Mouse (Mus musculus) R1 (cell line): Measurements from ENCODE around the gene Abi2.
A peak's percentile ranks its signal among the peaks of the same experiment; 100 is the strongest.

Experiments used
- DNase-seq: peaks from one replicate; pipeline ENCODE4 v3.0.0-alpha.2; 2018; ENCODE audit warnings: low read depth, low spot score

Gene Abi2

GRCm38 (mm10) chr1:60409168-60409828 lies at the start of gene Abi2:
Abi2 (plus strand) TSS chr1:60409619.
- peak; percentile 93 for DNase-seq

GRCm38 (mm10) chr1:60361626-60362025 lies 47.8 kb upstream of the Abi2 start:
- DNase-seq: no peak

- DNase-seq: no peak
These were observed 32.9 kb upstream of the Abi2 start for GRCm38 (mm10) chr1:60376556-60376955.

- DNase-seq: no peak
These were observed 27.5 kb upstream of the Abi2 start for GRCm38 (mm10) chr1:60381910-60382309.

- peak; percentile 65 for DNase-seq
These were observed 4.6 kb upstream of the Abi2 start for GRCm38 (mm10) chr1:60404848-60405247.

GRCm38 (mm10) chr1:60408501-60409167 lies 785 bp upstream of the Abi2 start:
- DNase-seq: no peak

GRCm38 (mm10) chr1:60409928-60410817 lies 754 bp downstream of the Abi2 start:
- DNase-seq: peak; percentile 50

- DNase-seq: no peak
These were observed 7.3 kb downstream of the Abi2 start for GRCm38 (mm10) chr1:60416724-60417123.

- peak; percentile 22 for DNase-seq
These were observed 14.5 kb downstream of the Abi2 start for GRCm38 (mm10) chr1:60423882-60424281.

- DNase-seq: no peak
These were observed 18.9 kb downstream of the Abi2 start for GRCm38 (mm10) chr1:60428341-60428740.

- peak; percentile 72 for DNase-seq
These were observed 19.5 kb downstream of the Abi2 start for GRCm38 (mm10) chr1:60428932-60429331.

- peak; percentile 78 for DNase-seq
These were observed 22.1 kb downstream of the Abi2 start for GRCm38 (mm10) chr1:60431531-60431930.

- DNase-seq: peak; percentile 92
These were observed 23.1 kb downstream of the Abi2 start for GRCm38 (mm10) chr1:60432497-60432896.

GRCm38 (mm10) chr1:60441438-60441837 lies 32.0 kb downstream of the Abi2 start:
- DNase-seq: peak; percentile 24

GRCm38 (mm10) chr1:60447067-60447466 lies 37.6 kb downstream of the Abi2 start:
- DNase-seq: peak; percentile 55

- DNase-seq: no peak
These were observed 40.5 kb downstream of the Abi2 start for GRCm38 (mm10) chr1:60449896-60450295.

GRCm38 (mm10) chr1:60460623-60461022 lies 51.2 kb downstream of the Abi2 start:
- DNase-seq: no peak

- DNase-seq: no peak
These were observed 60.1 kb downstream of the Abi2 start for GRCm38 (mm10) chr1:60469491-60469890.

- DNase-seq: no peak
These were observed 61.1 kb downstream of the Abi2 start for GRCm38 (mm10) chr1:60470541-60470940.

GRCm38 (mm10) chr1:60481561-60481960 lies 72.1 kb downstream of the Abi2 start:
- no peak for DNase-seq

GRCm38 (mm10) chr1:60482881-60483280 lies 73.5 kb downstream of the Abi2 start:
- no peak for DNase-seq

GRCm38 (mm10) chr1:60485649-60486048 lies 76.2 kb downstream of the Abi2 start:
- no peak for DNase-seq
